Mouse (Mus musculus): Measurements from ENCODE around the gene Faf1. TPM values are rescaled to one million over a fixed set of nuclear protein-coding genes. Genes with fewer than 3 reads are reported as not detected.

The Faf1 gene
- polyA plus RNA-seq (2012; rRNA removed; ENCODE audit: low replicate concordance) = 4.7 and 7.9 TPM in 2 replicates

GRCm38 (mm10) chr4:109676218-109677215 is at the start of gene Faf1:
Gene Faf1 (plus strand): TSS chr4:109676588.

GRCm38 (mm10) chr4:109666461-109667269 is 9.7 kb upstream of the Faf1 start, which contains the start of gene Cdkn2c:
Gene Cdkn2c (minus strand): TSS chr4:109667189.

GRCm38 (mm10) chr4:109977148-109978067 is 301.0 kb downstream of the Faf1 start, which contains the start of gene Dmrta2:
Gene Dmrta2 (plus strand): TSS chr4:109978053.

Other genes starting within 250 kb of the Faf1 start
- 30.4 and 38.4 TPM in 2 replicates for gene Rnf11, start 191.9 kb upstream of the Faf1 start, polyA plus RNA-seq (2012; rRNA removed; ENCODE audit: low replicate concordance)
- not detected in 2 replicates for gene 4930522H14Rik, start 145.3 kb upstream of the Faf1 start, polyA plus RNA-seq (2012; rRNA removed; ENCODE audit: low replicate concordance)
- gene Cdkn2c, start 9.4 kb upstream of the Faf1 start, polyA plus RNA-seq (2012; rRNA removed; ENCODE audit: low replicate concordance) = 5.7 and 8.6 TPM in 2 replicates